Mouse (Mus musculus) kidney, adult 2 months (tissue): ENCODE data around the gene Vma21-ps.

ENCODE experiments used
- CTCF ChIP-seq: fragments of 200-500 bp; conservative IDR thresholded peaks from 2 replicates; pipeline ENCODE4 v1.5.1; 2011; ENCODE audit warnings: low read depth, mild to moderate bottlenecking, control low read depth, low read length, moderate library complexity, mixed read lengths; ENCODE audit not compliant: insufficient read depth, insufficient read length
- POLR2A ChIP-seq: fragments of 200-500 bp; IDR thresholded peaks from one replicate; pipeline ENCODE4 v1.6.1; 2011; ENCODE audit warnings: low read depth, low read length, control low read depth

- no peak for TF ChIP-seq CTCF
- TF ChIP-seq POLR2A: no peak
These were observed 20.5 kb upstream of the Vma21-ps start for GRCm38 (mm10) chr4:52517580-52517979.
